ENCODE assay signal across 7 mouse cellular contexts in the genomic region with DNA sequence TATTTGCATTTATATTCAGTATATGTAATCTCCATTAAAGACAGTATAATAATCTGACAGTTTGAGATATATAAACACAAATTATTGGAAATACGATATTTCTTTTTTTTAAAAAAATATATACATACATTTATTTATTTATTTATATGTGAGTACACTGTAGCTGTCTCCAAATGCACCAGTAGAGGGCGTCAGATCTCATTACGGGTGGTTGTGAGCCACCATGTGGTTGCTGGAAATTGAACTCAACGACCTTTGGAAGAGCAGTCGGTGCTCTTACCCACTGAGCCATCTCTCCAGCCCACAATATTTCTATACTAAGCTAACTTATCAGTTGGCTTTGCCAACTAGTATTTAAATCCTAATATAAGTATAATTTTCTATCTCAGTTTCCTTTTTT. TPM values are rescaled to one million over a fixed set of nuclear protein-coding genes. Genes with fewer than 3 reads are reported as not detected.
A peak's percentile ranks its signal among the peaks of the same experiment; 100 is the strongest.
DNase-seq lines count a peak whose midpoint lies in the region; ATAC-seq and TF ChIP-seq lines count a peak whose summit lies in the region.

No protein-coding gene starts in this region.

- no peaks in the 10 kb centered on the region for H3K27me3 ChIP-seq in kidney, embryonic 15.5 days
- H3K27me3 ChIP-seq in MEL (ENCODE audit: control insufficient read depth in 1 of 2, insufficient read depth in 2 of 2, low read length in 2 of 2) = no peaks in the 10 kb centered on the region
- no peaks in the 10 kb centered on the region for H3K27me3 ChIP-seq in heart, embryonic 12.5 days (replicated peaks)

- no peaks in the 10 kb centered on the region for H3K9me3 ChIP-seq in kidney, embryonic 15.5 days (replicated peaks)
- H3K9me3 ChIP-seq in MEL (replicated peaks; ENCODE audit: insufficient read depth, low read length) = no peaks in the 10 kb centered on the region
- H3K9me3 ChIP-seq in heart, embryonic 12.5 days (replicated peaks) = no peaks in the 10 kb centered on the region

- 63% methylated on average over 5 of the region's 5 CpGs for WGBS in kidney, embryonic 15.5 days
- 59% methylated on average over 5 of the region's 5 CpGs for WGBS in heart, embryonic 12.5 days

- peak; percentile 27 to 58 (median 43) for TF ChIP-seq CTCF in MEL (IDR thresholded peaks at IDR 0.05 in 2 of 3, conservative IDR thresholded peaks at IDR 0.05 in 1 of 3; ENCODE audit: control insufficient read depth in 1 of 3, insufficient read depth in 1 of 3, low read depth in 2 of 3, low read length in 3 of 3, poor library complexity in 1 of 3, severe bottlenecking in 1 of 3)
- peak; percentile 21; the same call in 1 of the 2 replicates for TF ChIP-seq CTCF in brain, embryonic 14.5 days (IDR thresholded peaks at IDR 0.05; ENCODE audit: borderline replicate concordance, extremely low read depth, insufficient read depth, insufficient read length)

- DNase-seq in kidney, adult 9 months = peak; percentile 33
- DNase-seq in MEL (ENCODE audit: low read depth, low spot score) = peak; percentile 60
- DNase-seq in brain, embryonic 14.5 days (ENCODE audit: low read depth) = peak; percentile 37
- peak; percentile 72 for DNase-seq in naive thymus-derived CD4-positive, alpha-beta T cell, adult 2 months (ENCODE audit: low read depth)
- no peak for DNase-seq in layer of hippocampus, adult 9-11 months

- no peak; the same call in 1 of the 2 replicates for TF ChIP-seq RAD21 in MEL (IDR thresholded peaks at IDR 0.05; ENCODE audit: low read depth, low read length)

- no peak overlapping the region for H3K9ac ChIP-seq in kidney, embryonic 15.5 days
- H3K9ac ChIP-seq in MEL (ENCODE audit: control insufficient read depth, low read depth, low read length, poor library complexity, severe bottlenecking) = no peak overlapping the region
- no peak overlapping the region for H3K9ac ChIP-seq in heart, embryonic 12.5 days

- no peak overlapping the region for H3K4me2 ChIP-seq in kidney, embryonic 15.5 days
- H3K4me2 ChIP-seq in heart, embryonic 12.5 days = no peak overlapping the region

- no peak overlapping the region for H3K27ac ChIP-seq in kidney, embryonic 15.5 days
- H3K27ac ChIP-seq in MEL (ENCODE audit: control insufficient read depth, low read depth, low read length) = no peak overlapping the region
- no peak overlapping the region for H3K27ac ChIP-seq in heart, embryonic 12.5 days (ENCODE audit: poor library complexity, severe bottlenecking)

- peaks cover 78% of the 10 kb centered on the region for H3K36me3 ChIP-seq in kidney, embryonic 15.5 days
- H3K36me3 ChIP-seq in MEL (ENCODE audit: control insufficient read depth in 1 of 2, insufficient read depth in 2 of 2, low read length in 2 of 2) = peaks cover 3 to 30% of the 10 kb centered on the region in 2 experiments; a peak in 3 of 4 replicates
- peaks cover 67% of the 10 kb centered on the region for H3K36me3 ChIP-seq in heart, embryonic 12.5 days

- H3K4me3 ChIP-seq in kidney, embryonic 15.5 days (replicated peaks) = no peak overlapping the region
- H3K4me3 ChIP-seq in MEL (ENCODE audit: control insufficient read depth in 1 of 2, insufficient read depth in 1 of 2, low read depth in 2 of 2, low read length in 2 of 2) = no peak overlapping the region
- no peak overlapping the region for H3K4me3 ChIP-seq in heart, embryonic 12.5 days

- no peaks in the 10 kb centered on the region for H3K4me1 ChIP-seq in kidney, embryonic 15.5 days
- peaks cover 0 to 1% of the 10 kb centered on the region in 2 experiments; a peak in 2 of 4 replicates for H3K4me1 ChIP-seq in MEL (ENCODE audit: control insufficient read depth in 1 of 2, insufficient read depth in 2 of 2, low read length in 2 of 2)
- H3K4me1 ChIP-seq in heart, embryonic 12.5 days (replicated peaks) = no peaks in the 10 kb centered on the region

- no peak for TF ChIP-seq POLR2A in MEL (IDR thresholded peaks at IDR 0.05; ENCODE audit: control insufficient read depth in 1 of 2, insufficient read depth in 1 of 2, low read depth in 1 of 2, low read length in 2 of 2, poor library complexity in 1 of 2)
- TF ChIP-seq POLR2A in brain, embryonic 14.5 days (IDR thresholded peaks at IDR 0.05; ENCODE audit: borderline replicate concordance, extremely low read depth, insufficient read depth, insufficient read length, poor library complexity, severe bottlenecking) = no peak

- ATAC-seq in kidney, embryonic 15.5 days (replicated peaks; ENCODE audit: low FRiP score) = no peak
- ATAC-seq in heart, embryonic 12.5 days (ENCODE audit: insufficient number of reproducible peaks, low FRiP score) = no peak

- no peak for TF ChIP-seq EP300 in MEL (IDR thresholded peaks at IDR 0.05; ENCODE audit: low read depth in 1 of 2, low read length in 2 of 2)

- H3K79me2 ChIP-seq in MEL (ENCODE audit: control insufficient read depth, insufficient read depth, low read length, poor library complexity) = no peaks in the 10 kb centered on the region; the same call in 1 of the 2 replicates

TF ChIP-seq in MEL, 35 proteins besides CTCF, POLR2A, EP300 and RAD21:
- TF ChIP-seq ZC3H11A (IDR thresholded peaks at IDR 0.05; ENCODE audit: low read depth, low read length) = no peak
- no peak for TF ChIP-seq SMC3 (IDR thresholded peaks at IDR 0.05; ENCODE audit: low read depth, low read length)
- no peak for TF ChIP-seq MXI1 (IDR thresholded peaks at IDR 0.05; ENCODE audit: low read depth, low read length)
- peak; percentile 67; the same call in 1 of the 2 replicates for TF ChIP-seq MYC (IDR thresholded peaks at IDR 0.05; ENCODE audit: low read depth, low read length)

RNA-seq across cellular contexts. Expression of a gene that starts 6.2 kb away (rescaled TPM):
- polyA plus RNA-seq in kidney, embryonic 15.5 days (2015; fragmentation: Nextera tagmentation; extraction: Ambion mirVana) = 10.5 and 12.3 TPM in 2 replicates
- total RNA-seq in MEL (2012; rRNA removed) = not detected in 2 replicates
- 1 to 10 TPM in 1 of 2 experiments, not detected in 1; 5.3 TPM for polyA plus RNA-seq in MEL (2012; ENCODE audit: insufficient read depth in 1 of 2, insufficient read length in 2 of 2, low read depth in 1 of 2, low replicate concordance in 2 of 2, missing spikeins in 1 of 2)
- polyA plus RNA-seq in brain, embryonic 14.5 days (2012; rRNA removed) = not detected in 2 replicates
- polyA plus RNA-seq in heart, embryonic 12.5 days (2016; fragmentation: Nextera tagmentation; extraction: Ambion mirVana) = 7.8 and 10.7 TPM in 2 replicates

RNA-seq across cellular contexts. Expression of a gene that starts 30.1 kb away (rescaled TPM):
- polyA plus RNA-seq in kidney, embryonic 15.5 days (2015; fragmentation: Nextera tagmentation; extraction: Ambion mirVana) = 76.4 and 83.3 TPM in 2 replicates
- total RNA-seq in MEL (2012; rRNA removed) = 22.7 and 23.2 TPM in 2 replicates
- 10 to 100 TPM in 1 of 2 experiments, not detected in 1; 23.3 TPM for polyA plus RNA-seq in MEL (2012; ENCODE audit: insufficient read depth in 1 of 2, insufficient read length in 2 of 2, low read depth in 1 of 2, low replicate concordance in 2 of 2, missing spikeins in 1 of 2)
- 69.2 and 73.1 TPM in 2 replicates for polyA plus RNA-seq in brain, embryonic 14.5 days (2012; rRNA removed)
- 219 and 235 TPM in 2 replicates for polyA plus RNA-seq in heart, embryonic 12.5 days (2016; fragmentation: Nextera tagmentation; extraction: Ambion mirVana)

RNA-seq across cellular contexts. Expression of a gene that starts 33.0 kb away (rescaled TPM):
- 19.8 and 20.2 TPM in 2 replicates for polyA plus RNA-seq in kidney, embryonic 15.5 days (2015; fragmentation: Nextera tagmentation; extraction: Ambion mirVana)
- total RNA-seq in MEL (2012; rRNA removed) = 10.1 and 13.7 TPM in 2 replicates
- 10 to 100 TPM in 1 of 2 experiments, not detected in 1; 19.2 TPM for polyA plus RNA-seq in MEL (2012; ENCODE audit: insufficient read depth in 1 of 2, insufficient read length in 2 of 2, low read depth in 1 of 2, low replicate concordance in 2 of 2, missing spikeins in 1 of 2)
- polyA plus RNA-seq in brain, embryonic 14.5 days (2012; rRNA removed) = 33.4 and 34.1 TPM in 2 replicates
- polyA plus RNA-seq in heart, embryonic 12.5 days (2016; fragmentation: Nextera tagmentation; extraction: Ambion mirVana) = 18.6 and 20.3 TPM in 2 replicates
